Mouse (Mus musculus) embryo, embryonic 9.5 days (tissue): ENCODE data around the gene Gm21775.
"Not testable (repeated sequence)": the region's sequence is repeated elsewhere in the genome, so short reads cannot be mapped to it uniquely, and the experiment has no call there.

Experiments used
- DNase-seq: peaks from one replicate; pipeline ENCODE4 v3.0.0-alpha.2; 2017; ENCODE audit errors: extremely low spot score

The Gm21775 gene

DNA sequence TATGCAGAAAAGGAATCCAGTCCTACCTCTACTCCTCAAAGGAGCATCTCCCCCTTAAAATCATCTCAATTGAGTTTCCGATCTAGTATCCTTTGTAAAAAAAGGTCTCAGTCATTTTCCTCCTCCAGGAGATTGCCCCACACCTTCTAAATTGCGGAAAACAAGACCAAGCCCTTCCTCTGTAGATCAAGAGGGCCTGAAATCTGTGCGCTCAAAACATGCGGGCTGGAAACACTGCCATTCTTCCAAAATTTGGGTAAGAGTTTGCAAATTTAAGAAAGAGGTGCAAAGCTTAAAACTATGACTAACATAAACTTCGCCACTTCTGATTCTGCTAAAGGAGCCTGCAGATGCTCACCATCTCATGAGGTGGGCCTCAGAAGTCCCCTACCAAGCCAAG, at the start of gene Gm21775:
Gm21775 (plus strand) TSS at position 301 of the 400 bp plus-strand sequence.
- DNase-seq, result not testable (repeated sequence)

DNA sequence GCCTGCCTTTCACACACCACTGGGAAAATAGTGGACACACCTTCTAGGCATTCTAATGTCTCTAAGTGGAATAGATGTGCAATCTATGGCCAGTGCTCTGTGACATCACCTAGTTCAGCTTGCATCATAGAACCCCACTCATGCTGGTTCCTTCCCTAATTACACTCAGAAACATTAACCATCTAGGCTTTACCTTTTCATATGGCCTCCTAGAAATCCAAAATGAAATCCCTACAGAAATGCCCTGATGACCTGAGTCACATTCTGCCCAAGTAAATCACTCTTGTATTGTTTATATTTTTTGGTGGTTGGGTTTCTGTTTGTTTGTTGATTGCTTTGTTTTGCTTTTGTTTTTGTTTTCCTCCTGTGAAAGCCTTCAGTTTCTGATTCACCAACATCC, 17.3 kb upstream of the Gm21775 start, which contains the start of gene Gm20737:
Gm20737 (minus strand) TSS at position 101 of the 400 bp plus-strand sequence.
- not testable (repeated sequence) for DNase-seq
